Comparison of ENCODE assay signal across 26 mouse cellular contexts in genomic region chr11:24233821-24234220, GRCm38 (mm10).
A peak's percentile ranks its signal among the peaks of the same experiment; 100 is the strongest.
DNase-seq lines count a peak whose midpoint lies in the region; ATAC-seq lines count a peak whose summit lies in the region.
"Had no signal": no experiment of that assay in that cellular context is flagged by ENCODE, and none has a peak within 500 bp of the region (broad histone marks: within the 10 kb centered on the region; RNA-seq: fewer than 3 reads in every experiment).

No protein-coding gene starts in this region.

- no peaks in the 10 kb centered on the region for H3K36me3 ChIP-seq in kidney, embryonic 15.5 days
- H3K36me3 ChIP-seq in lung, embryonic 16.5 days (ENCODE audit: control insufficient read depth, insufficient read depth, low read length), result no peaks in the 10 kb centered on the region
- no peaks in the 10 kb centered on the region for H3K36me3 ChIP-seq in embryonic facial prominence, embryonic 14.5 days (ENCODE audit: control insufficient read depth, insufficient read depth, low read length)
- no peaks in the 10 kb centered on the region for H3K36me3 ChIP-seq in hindbrain, embryonic 16.5 days (ENCODE audit: control insufficient read depth, insufficient read depth, low read length)
- H3K36me3 ChIP-seq: embryonic facial prominence, embryonic 12.5 days; forebrain, embryonic 10.5 days; G1E; hindbrain, embryonic 12.5 days; hindbrain, embryonic 15.5 days; intestine, embryonic 15.5 days had no signal

- no peaks in the 10 kb centered on the region for H3K9me3 ChIP-seq in kidney, embryonic 15.5 days (replicated peaks)
- H3K9me3 ChIP-seq in lung, embryonic 16.5 days (ENCODE audit: control insufficient read depth, low read length), result no peaks in the 10 kb centered on the region
- H3K9me3 ChIP-seq in embryonic facial prominence, embryonic 14.5 days (ENCODE audit: control insufficient read depth, low read length), result no peaks in the 10 kb centered on the region
- H3K9me3 ChIP-seq in hindbrain, embryonic 16.5 days (ENCODE audit: control insufficient read depth, low read length), result no peaks in the 10 kb centered on the region
- H3K9me3 ChIP-seq: embryonic facial prominence, embryonic 12.5 days; forebrain, embryonic 10.5 days; forebrain, embryonic 13.5 days; G1E; hindbrain, embryonic 12.5 days; hindbrain, embryonic 15.5 days; intestine, embryonic 15.5 days had no signal

- 31% methylated on average over 9 of the region's 9 CpGs for WGBS in kidney, embryonic 15.5 days
- WGBS in lung, embryonic 16.5 days, result 16% methylated on average over 9 of the region's 9 CpGs
- 17% methylated on average over 9 of the region's 9 CpGs for WGBS in embryonic facial prominence, embryonic 14.5 days
- WGBS in hindbrain, embryonic 16.5 days, result 76% methylated on average over 9 of the region's 9 CpGs

- H3K4me3 ChIP-seq in kidney, embryonic 15.5 days (replicated peaks), result no peak overlapping the region
- no peak overlapping the region for H3K4me3 ChIP-seq in lung, embryonic 16.5 days (ENCODE audit: low read length)
- H3K4me3 ChIP-seq in embryonic facial prominence, embryonic 14.5 days (ENCODE audit: low read depth, low read length), result no peak overlapping the region
- no peak overlapping the region for H3K4me3 ChIP-seq in hindbrain, embryonic 16.5 days (ENCODE audit: low read length)
- H3K4me3 ChIP-seq: embryonic facial prominence, embryonic 12.5 days; erythroblast, embryonic 14.5 days; forebrain, embryonic 10.5 days; forebrain, embryonic 13.5 days; gastrocnemius, adult 2 months; hindbrain, embryonic 12.5 days; hindbrain, embryonic 15.5 days; intestine, embryonic 15.5 days had no signal

- 0 out of 2 replicates have a peak, but pooled peaks cover 5% of the 10 kb centered on the region for H3K4me1 ChIP-seq in kidney, embryonic 15.5 days
- peaks cover 5% of the 10 kb centered on the region for H3K4me1 ChIP-seq in lung, embryonic 16.5 days (replicated peaks; ENCODE audit: control insufficient read depth, insufficient read depth, low read length)
- 0 out of 2 replicates have a peak, but pooled peaks cover 12% of the 10 kb centered on the region for H3K4me1 ChIP-seq in embryonic facial prominence, embryonic 14.5 days (ENCODE audit: control insufficient read depth, insufficient read depth, low read length)
- no peaks in the 10 kb centered on the region for H3K4me1 ChIP-seq in hindbrain, embryonic 16.5 days (ENCODE audit: control insufficient read depth, insufficient read depth, low read depth, low read length)
- H3K4me1 ChIP-seq: forebrain, embryonic 13.5 days; hindbrain, embryonic 15.5 days had no signal

- no peak overlapping the region for H3K27ac ChIP-seq in kidney, embryonic 15.5 days
- no peak overlapping the region for H3K27ac ChIP-seq in lung, embryonic 16.5 days (ENCODE audit: low read length)
- no peak overlapping the region for H3K27ac ChIP-seq in embryonic facial prominence, embryonic 14.5 days (replicated peaks; ENCODE audit: low read depth, low read length)
- H3K27ac ChIP-seq in hindbrain, embryonic 16.5 days (ENCODE audit: low read depth, low read length), result no peak overlapping the region
- H3K27ac ChIP-seq: embryonic facial prominence, embryonic 12.5 days; forebrain, embryonic 13.5 days; gastrocnemius, adult 2 months; hindbrain, embryonic 12.5 days; hindbrain, embryonic 15.5 days; intestine, embryonic 15.5 days had no signal

- no peaks in the 10 kb centered on the region for H3K27me3 ChIP-seq in kidney, embryonic 15.5 days
- H3K27me3 ChIP-seq in lung, embryonic 16.5 days (ENCODE audit: control insufficient read depth, insufficient read depth, low read depth, low read length), result no peaks in the 10 kb centered on the region
- H3K27me3 ChIP-seq in embryonic facial prominence, embryonic 14.5 days (replicated peaks; ENCODE audit: control insufficient read depth, insufficient read depth, low read length), result no peaks in the 10 kb centered on the region
- H3K27me3 ChIP-seq in hindbrain, embryonic 16.5 days (replicated peaks; ENCODE audit: control insufficient read depth, insufficient read depth, low read length), result no peaks in the 10 kb centered on the region
- H3K27me3 ChIP-seq: CH12.LX; embryonic facial prominence, embryonic 12.5 days; forebrain, embryonic 13.5 days; hindbrain, embryonic 12.5 days; hindbrain, embryonic 15.5 days; intestine, embryonic 15.5 days had no signal

- ATAC-seq in kidney, embryonic 15.5 days (replicated peaks; ENCODE audit: low FRiP score), result peak; percentile 18; the same call in 1 of the 2 replicates
- peak; percentile 38; the same call in 1 of the 2 replicates for ATAC-seq in lung, embryonic 16.5 days (ENCODE audit: low read depth)
- ATAC-seq in embryonic facial prominence, embryonic 14.5 days (ENCODE audit: low read depth), result 0 out of 2 replicates have a peak, but pooled peaks have one; percentile 37
- ATAC-seq in hindbrain, embryonic 16.5 days, result no peak
- ATAC-seq: forebrain, embryonic 13.5 days; forebrain, postnatal 0 days; intestine, embryonic 15.5 days; Patski had no signal

- H3K9ac ChIP-seq in kidney, embryonic 15.5 days, result no peak overlapping the region
- H3K9ac ChIP-seq in lung, embryonic 16.5 days (ENCODE audit: low read length), result no peak overlapping the region
- no peak overlapping the region for H3K9ac ChIP-seq in embryonic facial prominence, embryonic 14.5 days (ENCODE audit: low read depth, low read length)
- no peak overlapping the region for H3K9ac ChIP-seq in hindbrain, embryonic 16.5 days (ENCODE audit: low read depth, low read length)
- H3K9ac ChIP-seq: embryonic facial prominence, embryonic 12.5 days; forebrain, embryonic 13.5 days; forebrain, postnatal 0 days; hindbrain, embryonic 12.5 days; hindbrain, embryonic 15.5 days; intestine, embryonic 15.5 days had no signal

- H3K4me2 ChIP-seq in kidney, embryonic 15.5 days, result no peak overlapping the region
- H3K4me2 ChIP-seq in lung, embryonic 16.5 days (ENCODE audit: low read depth, low read length), result no peak overlapping the region
- H3K4me2 ChIP-seq in embryonic facial prominence, embryonic 14.5 days (ENCODE audit: low read depth, low read length), result no peak overlapping the region
- H3K4me2 ChIP-seq in hindbrain, embryonic 16.5 days (ENCODE audit: low read length), result no peak overlapping the region
- H3K4me2 ChIP-seq: embryonic facial prominence, embryonic 12.5 days; forebrain, embryonic 13.5 days; hindbrain, embryonic 12.5 days; hindbrain, embryonic 15.5 days; intestine, embryonic 15.5 days had no signal

- DNase-seq in embryo, embryonic 10 days (ENCODE audit: low spot score), result peak; percentile 21
- no peak for DNase-seq in embryo, embryonic 9.5 days (ENCODE audit: extremely low spot score)
- DNase-seq in kidney, postnatal 25 days, result no peak
- no peak for DNase-seq in lung, postnatal 36 days
- no peak for DNase-seq in embryonic facial prominence, embryonic 14.5 days (ENCODE audit: low spot score)
- DNase-seq: adrenal gland, postnatal 10 days; adrenal gland, postnatal 36 days; cerebellum, adult 18-20 months; cerebellum, adult 9-10 months; forebrain, postnatal 0 days; gastrocnemius, adult 2 months; gastrocnemius, postnatal 14 days; heart, adult 18-20 months had no signal
